ENCODE assay signal across 8 mouse cellular contexts in genomic region chr1:75191258-75191621, GRCm38 (mm10). TPM values are rescaled to one million over a fixed set of nuclear protein-coding genes. Genes with fewer than 3 reads are reported as not detected.
A peak's percentile ranks its signal among the peaks of the same experiment; 100 is the strongest.
DNase-seq lines count a peak whose midpoint lies in the region; ATAC-seq lines count a peak whose summit lies in the region.

No protein-coding gene starts in this region.

- H3K36me3 ChIP-seq in neural tube, embryonic 11.5 days (ENCODE audit: control insufficient read depth, insufficient read depth, low read length) = peaks cover 2% of the 10 kb centered on the region; the same call in 1 of the 2 replicates
- H3K36me3 ChIP-seq in limb, embryonic 13.5 days = peaks cover 39% of the 10 kb centered on the region
- peaks cover 15% of the 10 kb centered on the region for H3K36me3 ChIP-seq in stomach, embryonic 14.5 days (ENCODE audit: control insufficient read depth, insufficient read depth, low read length)

- H3K4me2 ChIP-seq in neural tube, embryonic 11.5 days (ENCODE audit: low read depth) = peak overlapping the region; percentile 91
- peak overlapping the region; percentile 95 for H3K4me2 ChIP-seq in limb, embryonic 13.5 days (replicated peaks)
- peak overlapping the region; percentile 70 for H3K4me2 ChIP-seq in stomach, embryonic 14.5 days (replicated peaks; ENCODE audit: low read depth, low read length)

- peak overlapping the region; percentile 78 for H3K9ac ChIP-seq in neural tube, embryonic 11.5 days (ENCODE audit: low read length)
- H3K9ac ChIP-seq in limb, embryonic 13.5 days = peak overlapping the region; percentile 87
- H3K9ac ChIP-seq in stomach, embryonic 14.5 days (replicated peaks; ENCODE audit: low read depth, low read length) = peak overlapping the region; percentile 60

- 35% methylated on average over 5 of the region's 5 CpGs for WGBS in neural tube, embryonic 11.5 days
- 41% methylated on average over 5 of the region's 5 CpGs for WGBS in limb, embryonic 13.5 days
- 46% methylated on average over 5 of the region's 5 CpGs for WGBS in stomach, embryonic 14.5 days

- H3K9me3 ChIP-seq in neural tube, embryonic 11.5 days (ENCODE audit: control insufficient read depth, low read length) = no peaks in the 10 kb centered on the region
- H3K9me3 ChIP-seq in limb, embryonic 13.5 days = no peaks in the 10 kb centered on the region
- no peaks in the 10 kb centered on the region for H3K9me3 ChIP-seq in stomach, embryonic 14.5 days (ENCODE audit: control insufficient read depth, low read depth, low read length)

- peak; percentile 57 for DNase-seq in cerebellum, adult 9-10 months
- no peak for DNase-seq in cerebellum, postnatal 25 days
- DNase-seq in neural tube, embryonic 11.5 days (ENCODE audit: low spot score) = no peak
- DNase-seq in neural tube, embryonic 10.5 days (ENCODE audit: extremely low spot score, low spot score) = no peak
- no peak for DNase-seq in urinary bladder, postnatal 14 days (ENCODE audit: low spot score)
- no peak for DNase-seq in adrenal gland, postnatal 4 days (ENCODE audit: low spot score in 2 of 2)

- H3K4me3 ChIP-seq in neural tube, embryonic 11.5 days (ENCODE audit: low read depth, low read length) = peak overlapping the region; percentile 73
- H3K4me3 ChIP-seq in limb, embryonic 13.5 days = peak overlapping the region; percentile 80
- H3K4me3 ChIP-seq in stomach, embryonic 14.5 days (ENCODE audit: low read depth, low read length) = peak overlapping the region; percentile 61

- H3K4me1 ChIP-seq in neural tube, embryonic 11.5 days (ENCODE audit: control insufficient read depth, insufficient read depth, low read length) = peaks cover 12% of the 10 kb centered on the region; the same call in 1 of the 2 replicates
- peaks cover 22% of the 10 kb centered on the region for H3K4me1 ChIP-seq in limb, embryonic 13.5 days
- peaks cover 13% of the 10 kb centered on the region for H3K4me1 ChIP-seq in stomach, embryonic 14.5 days (ENCODE audit: control insufficient read depth, insufficient read depth, low read length)

- ATAC-seq in neural tube, embryonic 11.5 days (ENCODE audit: insufficient read depth, low FRiP score, low TSS enrichment) = no peak
- no peak for ATAC-seq in limb, embryonic 13.5 days (ENCODE audit: low FRiP score, low read depth)
- ATAC-seq in stomach, embryonic 14.5 days (ENCODE audit: insufficient number of reproducible peaks, insufficient read depth, low FRiP score, low read depth) = no peak; the same call in 1 of the 2 replicates

- H3K27me3 ChIP-seq in neural tube, embryonic 11.5 days (ENCODE audit: control insufficient read depth, insufficient read depth, low read length) = no peaks in the 10 kb centered on the region
- H3K27me3 ChIP-seq in limb, embryonic 13.5 days = no peaks in the 10 kb centered on the region
- no peaks in the 10 kb centered on the region for H3K27me3 ChIP-seq in stomach, embryonic 14.5 days (ENCODE audit: control insufficient read depth, insufficient read depth, low read length)

- H3K27ac ChIP-seq in neural tube, embryonic 11.5 days (ENCODE audit: low read depth, low read length) = peak overlapping the region; percentile 49
- peak overlapping the region; percentile 77; the same call in 1 of the 2 replicates for H3K27ac ChIP-seq in limb, embryonic 13.5 days
- H3K27ac ChIP-seq in stomach, embryonic 14.5 days (ENCODE audit: low read length) = peak overlapping the region; percentile 77; the same call in 1 of the 2 replicates

RNA-seq across cellular contexts. Expression of gene Ankzf1, which starts 0.7 kb away (rescaled TPM):
- polyA plus RNA-seq in neural tube, embryonic 11.5 days (2014; fragmentation: Nextera tagmentation; extraction: Ambion mirVana) = 14.9 and 18.2 TPM in 2 replicates
- 28.0 and 28.9 TPM in 2 replicates for polyA plus RNA-seq in limb, embryonic 13.5 days (2015; fragmentation: Nextera tagmentation; extraction: Ambion mirVana)
- 22.1 and 23.0 TPM in 2 replicates for polyA plus RNA-seq in stomach, embryonic 14.5 days (2014; fragmentation: Nextera tagmentation; extraction: Ambion mirVana)
- total RNA-seq in adrenal gland, postnatal 4 days (2021) = 10 to 100 TPM; 23.0 to 27.3 TPM

RNA-seq across cellular contexts. Expression of gene Atg9a, which starts 0.8 kb away (rescaled TPM):
- polyA plus RNA-seq in neural tube, embryonic 11.5 days (2014; fragmentation: Nextera tagmentation; extraction: Ambion mirVana) = 21.8 and 27.0 TPM in 2 replicates
- polyA plus RNA-seq in limb, embryonic 13.5 days (2015; fragmentation: Nextera tagmentation; extraction: Ambion mirVana) = 32.7 and 33.7 TPM in 2 replicates
- 23.2 and 27.2 TPM in 2 replicates for polyA plus RNA-seq in stomach, embryonic 14.5 days (2014; fragmentation: Nextera tagmentation; extraction: Ambion mirVana)
- total RNA-seq in adrenal gland, postnatal 4 days (2021) = 10 to 100 TPM; 38.0 to 41.8 TPM

RNA-seq across cellular contexts. Expression of gene Abcb6, which starts 11.0 kb away (rescaled TPM):
- 30.4 and 30.6 TPM in 2 replicates for polyA plus RNA-seq in neural tube, embryonic 11.5 days (2014; fragmentation: Nextera tagmentation; extraction: Ambion mirVana)
- polyA plus RNA-seq in limb, embryonic 13.5 days (2015; fragmentation: Nextera tagmentation; extraction: Ambion mirVana) = 39.5 and 40.9 TPM in 2 replicates
- 12.9 and 19.4 TPM in 2 replicates for polyA plus RNA-seq in stomach, embryonic 14.5 days (2014; fragmentation: Nextera tagmentation; extraction: Ambion mirVana)
- total RNA-seq in adrenal gland, postnatal 4 days (2021) = 10 to 100 TPM; 42.1 TPM

RNA-seq across cellular contexts. Expression of gene Glb1l, which starts 19.4 kb away (rescaled TPM):
- 14.7 and 15.0 TPM in 2 replicates for polyA plus RNA-seq in neural tube, embryonic 11.5 days (2014; fragmentation: Nextera tagmentation; extraction: Ambion mirVana)
- polyA plus RNA-seq in limb, embryonic 13.5 days (2015; fragmentation: Nextera tagmentation; extraction: Ambion mirVana) = 20.4 and 23.5 TPM in 2 replicates
- 22.4 and 29.6 TPM in 2 replicates for polyA plus RNA-seq in stomach, embryonic 14.5 days (2014; fragmentation: Nextera tagmentation; extraction: Ambion mirVana)
- 10 to 100 TPM; 45.2 to 67.4 TPM for total RNA-seq in adrenal gland, postnatal 4 days (2021)

RNA-seq across cellular contexts. Expression of gene Stk16, which starts 19.4 kb away (rescaled TPM):
- 114 and 131 TPM in 2 replicates for polyA plus RNA-seq in neural tube, embryonic 11.5 days (2014; fragmentation: Nextera tagmentation; extraction: Ambion mirVana)
- 138 and 148 TPM in 2 replicates for polyA plus RNA-seq in limb, embryonic 13.5 days (2015; fragmentation: Nextera tagmentation; extraction: Ambion mirVana)
- polyA plus RNA-seq in stomach, embryonic 14.5 days (2014; fragmentation: Nextera tagmentation; extraction: Ambion mirVana) = 123 TPM in 2 replicates
- total RNA-seq in adrenal gland, postnatal 4 days (2021) = 100 to 1,000 TPM in 1 of 2 experiments, 10 to 100 TPM in 1; 96.8 to 110 TPM
